In the genomic region with DNA sequence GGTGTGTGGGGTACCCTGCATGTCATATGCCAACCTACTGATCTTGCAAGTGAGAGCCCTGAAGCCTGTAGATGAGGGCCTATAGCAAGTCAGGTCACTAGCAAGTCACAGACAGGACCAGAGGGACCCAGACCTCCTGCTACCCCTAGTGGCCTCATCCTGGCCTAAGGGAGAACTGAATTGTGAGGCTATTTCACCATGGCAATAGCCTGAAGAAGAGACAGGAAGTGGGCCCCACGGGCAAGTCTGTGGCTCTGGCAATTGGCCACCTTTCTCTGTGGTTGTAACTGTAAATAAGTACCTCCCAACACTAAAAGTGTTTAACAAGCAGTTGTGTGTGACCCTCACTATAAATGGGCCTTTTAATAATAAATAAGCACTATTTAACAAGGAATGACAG, we compare ENCODE assay signal across 27 mouse cellular contexts. TPM values are rescaled to one million over a fixed set of nuclear protein-coding genes. Genes with fewer than 3 reads are reported as not detected.
DNase-seq lines count a peak whose midpoint lies in the region; ATAC-seq and TF ChIP-seq lines count a peak whose summit lies in the region.
"Had no signal": no experiment of that assay in that cellular context is flagged by ENCODE, and none has a peak within 500 bp of the region (broad histone marks: within the 10 kb centered on the region; RNA-seq: fewer than 3 reads in every experiment).

No protein-coding gene starts in this region.

- TF ChIP-seq CTCF in liver, postnatal 0 days (IDR thresholded peaks at IDR 0.05; ENCODE audit: low read depth): peak; percentile 29; the same call in 1 of the 2 replicates
- TF ChIP-seq CTCF in MEL (IDR thresholded peaks at IDR 0.05 in 2 of 3, conservative IDR thresholded peaks at IDR 0.05 in 1 of 3; ENCODE audit: control insufficient read depth in 1 of 3, insufficient read depth in 1 of 3, low read depth in 2 of 3, low read length in 3 of 3, poor library complexity in 1 of 3, severe bottlenecking in 1 of 3): no peak

- no peak overlapping the region for H3K9ac ChIP-seq in liver, postnatal 0 days (replicated peaks)
- no peak overlapping the region for H3K9ac ChIP-seq in liver, embryonic 11.5 days (ENCODE audit: low read depth, low read length)
- H3K9ac ChIP-seq in MEL (ENCODE audit: control insufficient read depth, low read depth, low read length, poor library complexity, severe bottlenecking): no peak overlapping the region
- H3K9ac ChIP-seq: embryonic facial prominence, embryonic 15.5 days; hindbrain, embryonic 15.5 days; midbrain, embryonic 15.5 days had no signal

- no peak for ATAC-seq in liver, postnatal 0 days
- ATAC-seq in liver, embryonic 11.5 days (replicated peaks; ENCODE audit: low FRiP score): no peak
- peak; percentile 91 for ATAC-seq in megakaryocyte, adult 5-6 weeks (ENCODE audit: poor library complexity, severe bottlenecking)
- ATAC-seq: forebrain, embryonic 14.5 days; midbrain, embryonic 15.5 days had no signal

- H3K4me2 ChIP-seq in liver, postnatal 0 days (ENCODE audit: low read depth, low read length): no peak overlapping the region
- H3K4me2 ChIP-seq in liver, embryonic 11.5 days: no peak overlapping the region
- H3K4me2 ChIP-seq: embryonic facial prominence, embryonic 15.5 days; hindbrain, embryonic 15.5 days; midbrain, embryonic 15.5 days had no signal

- no peaks in the 10 kb centered on the region for H3K79me2 ChIP-seq in MEL (ENCODE audit: control insufficient read depth, insufficient read depth, low read length, poor library complexity)

- no peaks in the 10 kb centered on the region for H3K9me3 ChIP-seq in liver, postnatal 0 days (ENCODE audit: low read length)
- H3K9me3 ChIP-seq in liver, embryonic 11.5 days (ENCODE audit: control insufficient read depth, low read length): no peaks in the 10 kb centered on the region
- no peaks in the 10 kb centered on the region for H3K9me3 ChIP-seq in MEL (replicated peaks; ENCODE audit: insufficient read depth, low read length)
- H3K9me3 ChIP-seq: embryonic facial prominence, embryonic 15.5 days; hindbrain, embryonic 15.5 days; limb, embryonic 10.5 days; midbrain, embryonic 15.5 days had no signal

- 28% methylated on average over 1 of the region's 1 CpGs for WGBS in liver, postnatal 0 days (ENCODE audit: insufficient replicate concordance)
- WGBS in liver, embryonic 11.5 days: 32% methylated on average over 1 of the region's 1 CpGs

- peaks cover 25% of the 10 kb centered on the region for H3K27me3 ChIP-seq in liver, postnatal 0 days (ENCODE audit: insufficient read depth, low read length)
- peaks cover 57% of the 10 kb centered on the region for H3K27me3 ChIP-seq in liver, embryonic 11.5 days (replicated peaks; ENCODE audit: control insufficient read depth, insufficient read depth, low read length)
- no peaks in the 10 kb centered on the region for H3K27me3 ChIP-seq in MEL (ENCODE audit: control insufficient read depth in 1 of 2, insufficient read depth in 2 of 2, low read length in 2 of 2)
- H3K27me3 ChIP-seq: midbrain, embryonic 15.5 days had no signal

- H3K4me1 ChIP-seq in liver, postnatal 0 days (ENCODE audit: insufficient read depth): no peaks in the 10 kb centered on the region
- no peaks in the 10 kb centered on the region for H3K4me1 ChIP-seq in liver, embryonic 11.5 days (replicated peaks; ENCODE audit: control insufficient read depth, insufficient read depth, low read length)
- H3K4me1 ChIP-seq in MEL (ENCODE audit: control insufficient read depth in 1 of 2, insufficient read depth in 2 of 2, low read length in 2 of 2): peaks cover 0 to 16% of the 10 kb centered on the region in 2 experiments; a peak in 2 of 4 replicates
- H3K4me1 ChIP-seq: embryonic facial prominence, embryonic 15.5 days had no signal

- no peak overlapping the region for H3K27ac ChIP-seq in liver, postnatal 0 days (ENCODE audit: low read depth)
- no peak overlapping the region for H3K27ac ChIP-seq in liver, embryonic 11.5 days (ENCODE audit: low read depth, low read length)
- H3K27ac ChIP-seq in MEL (ENCODE audit: control insufficient read depth, low read depth, low read length): peak overlapping the region; percentile 36
- H3K27ac ChIP-seq: embryonic facial prominence, embryonic 15.5 days; hindbrain, embryonic 15.5 days; kidney, postnatal 0 days; left cerebral cortex, adult 2 months; limb, embryonic 10.5 days; midbrain, embryonic 15.5 days had no signal

- no peak for TF ChIP-seq POLR2A in MEL (IDR thresholded peaks at IDR 0.05; ENCODE audit: control insufficient read depth in 1 of 2, insufficient read depth in 1 of 2, low read depth in 1 of 2, low read length in 2 of 2, poor library complexity in 1 of 2)

- TF ChIP-seq EP300 in liver, postnatal 0 days (IDR thresholded peaks at IDR 0.05; ENCODE audit: low read depth): no peak
- peak in 1 of 2 experiments; percentile 55; a peak in 2 of 4 replicates for TF ChIP-seq EP300 in MEL (IDR thresholded peaks at IDR 0.05; ENCODE audit: low read depth in 1 of 2, low read length in 2 of 2)

- no peak for TF ChIP-seq RAD21 in MEL (IDR thresholded peaks at IDR 0.05; ENCODE audit: low read depth, low read length)

- no peak for DNase-seq in liver, postnatal 0 days
- DNase-seq in liver, embryonic 11.5 days (ENCODE audit: low spot score): no peak
- peak; percentile 59 for DNase-seq in 3T3-L1 (ENCODE audit: low read depth, low spot score)
- peak; percentile 62 for DNase-seq in MEL (ENCODE audit: low read depth, low spot score)
- no peak for DNase-seq in adrenal gland, adult (ENCODE audit: inconsistent age in 2 of 2, low spot score in 1 of 2)
- DNase-seq in embryo, embryonic 11 days: no peak
- DNase-seq in gastrocnemius, adult 18-20 months (ENCODE audit: low spot score): no peak
- DNase-seq: adrenal gland, postnatal 25 days; cerebellum, adult 18-20 months; cerebellum, postnatal 25 days; gastrocnemius, postnatal 14 days; heart, adult 18-20 months; heart, postnatal 4 days; kidney, adult 2 months; layer of hippocampus, adult 9-11 months; liver; thymus, adult 2 months had no signal

- no peak overlapping the region for H3K4me3 ChIP-seq in liver, postnatal 0 days (ENCODE audit: low read depth, low read length)
- no peak overlapping the region for H3K4me3 ChIP-seq in liver, embryonic 11.5 days (ENCODE audit: low read depth, low read length)
- no peak overlapping the region for H3K4me3 ChIP-seq in MEL (ENCODE audit: control insufficient read depth in 1 of 2, insufficient read depth in 1 of 2, low read depth in 2 of 2, low read length in 2 of 2)
- H3K4me3 ChIP-seq: embryonic facial prominence, embryonic 15.5 days; hindbrain, embryonic 15.5 days; left cerebral cortex, adult 2 months; limb, embryonic 10.5 days; midbrain, embryonic 15.5 days; myocyte had no signal

- H3K36me3 ChIP-seq in liver, postnatal 0 days (replicated peaks; ENCODE audit: insufficient read depth, low read length): no peaks in the 10 kb centered on the region
- no peaks in the 10 kb centered on the region for H3K36me3 ChIP-seq in liver, embryonic 11.5 days (ENCODE audit: control insufficient read depth, insufficient read depth, low read length)
- H3K36me3 ChIP-seq in MEL (ENCODE audit: control insufficient read depth in 1 of 2, insufficient read depth in 2 of 2, low read length in 2 of 2): peaks cover 0 to 5% of the 10 kb centered on the region in 2 experiments; a peak in 2 of 4 replicates
- H3K36me3 ChIP-seq: embryonic facial prominence, embryonic 15.5 days; hindbrain, embryonic 15.5 days; limb, embryonic 10.5 days; midbrain, embryonic 15.5 days had no signal

TF ChIP-seq in MEL, 35 proteins besides CTCF, POLR2A, EP300 and RAD21 (continues in another document):
- TF ChIP-seq SIN3A (IDR thresholded peaks at IDR 0.05; ENCODE audit: low read length): no peak
- no peak for TF ChIP-seq ZC3H11A (IDR thresholded peaks at IDR 0.05; ENCODE audit: low read depth, low read length)
- no peak for TF ChIP-seq TCF12 (IDR thresholded peaks at IDR 0.05; ENCODE audit: low read depth, low read length)
- no peak for TF ChIP-seq ELF1 (IDR thresholded peaks at IDR 0.05; ENCODE audit: low read depth, low read length)
- TF ChIP-seq CHD1 (IDR thresholded peaks at IDR 0.05; ENCODE audit: low read depth, low read length): no peak
- no peak for TF ChIP-seq MAZ (IDR thresholded peaks at IDR 0.05; ENCODE audit: low read depth, low read length)
- no peak for TF ChIP-seq BHLHE40 (IDR thresholded peaks at IDR 0.05; ENCODE audit: borderline replicate concordance, low read depth, low read length)
- no peak for TF ChIP-seq MYC (IDR thresholded peaks at IDR 0.05; ENCODE audit: low read depth, low read length)
- no peak for TF ChIP-seq USF1 (IDR thresholded peaks at IDR 0.05; ENCODE audit: low read depth, low read length)
- TF ChIP-seq ZMIZ1 (IDR thresholded peaks at IDR 0.05; ENCODE audit: low read depth, low read length): no peak
- no peak for TF ChIP-seq ETS1 (IDR thresholded peaks at IDR 0.05; ENCODE audit: low read depth, low read length)
- TF ChIP-seq GABPA (IDR thresholded peaks at IDR 0.05; ENCODE audit: low read depth, low read length): no peak
- TF ChIP-seq GATA1 (IDR thresholded peaks at IDR 0.05; ENCODE audit: low read depth, low read length): no peak
- no peak for TF ChIP-seq JUND (IDR thresholded peaks at IDR 0.05; ENCODE audit: low read depth, low read length)
- no peak for TF ChIP-seq NELFE (IDR thresholded peaks at IDR 0.05; ENCODE audit: low read depth, low read length)
- TF ChIP-seq MYB (IDR thresholded peaks at IDR 0.05; ENCODE audit: low read depth, low read length): no peak
- no peak for TF ChIP-seq POLR2AphosphoS5 (IDR thresholded peaks at IDR 0.05; ENCODE audit: borderline replicate concordance, low read depth, low read length)

RNA-seq across cellular contexts. Expression of a gene that starts 16.2 kb away (rescaled TPM):
- polyA plus RNA-seq in liver, postnatal 0 days (2015; fragmentation: Nextera tagmentation; extraction: Ambion mirVana): not detected in 2 replicates
- polyA plus RNA-seq in liver, embryonic 11.5 days (2014; fragmentation: Nextera tagmentation; extraction: Ambion mirVana): 0.11 and 0.17 TPM in 2 replicates
- not detected in 2 replicates for total RNA-seq in MEL (2012; rRNA removed)
- polyA plus RNA-seq in MEL (2012; ENCODE audit: insufficient read depth in 1 of 2, insufficient read length in 2 of 2, low read depth in 1 of 2, low replicate concordance in 2 of 2, missing spikeins in 1 of 2): not detected
- 0.09 TPM in 1 of 2 replicates, not detected in the other for total RNA-seq in megakaryocyte, adult 5-6 weeks (2015)
- total RNA-seq in megakaryocyte, adult 5-6 weeks (2017): 0.07 TPM in 1 of 2 replicates, not detected in the other
- total RNA-seq in gastrocnemius, adult 18-20 months (2021): 1 to 10 TPM; 1.1 to 1.3 TPM
- polyA plus RNA-seq: liver, embryonic 16.5 days had no signal

RNA-seq across cellular contexts. Expression of a gene that starts 36.8 kb away (rescaled TPM):
- 29.3 and 30.5 TPM in 2 replicates for polyA plus RNA-seq in liver, postnatal 0 days (2015; fragmentation: Nextera tagmentation; extraction: Ambion mirVana)
- 53.0 and 64.4 TPM in 2 replicates for polyA plus RNA-seq in liver, embryonic 11.5 days (2014; fragmentation: Nextera tagmentation; extraction: Ambion mirVana)
- total RNA-seq in MEL (2012; rRNA removed): 57.9 and 64.9 TPM in 2 replicates
- 100 to 1,000 TPM in 1 of 2 experiments, not detected in 1; 121 TPM for polyA plus RNA-seq in MEL (2012; ENCODE audit: insufficient read depth in 1 of 2, insufficient read length in 2 of 2, low read depth in 1 of 2, low replicate concordance in 2 of 2, missing spikeins in 1 of 2)
- 57.2 and 57.5 TPM in 2 replicates for total RNA-seq in megakaryocyte, adult 5-6 weeks (2015)
- 52.8 and 71.8 TPM in 2 replicates for total RNA-seq in megakaryocyte, adult 5-6 weeks (2017)
- 10 to 100 TPM; 19.4 to 20.0 TPM for total RNA-seq in gastrocnemius, adult 18-20 months (2021)

Comparison
In these comparisons a context has a peak if more than half of its experiments do, and no peak if none do; other contexts are left out.
1. DNase-seq: peak in 3T3-L1 (single experiment) and MEL (single experiment); none in liver, postnatal 0 days (single experiment), liver, embryonic 11.5 days (single experiment), adrenal gland, adult (0 of 2), embryo, embryonic 11 days (single experiment) and gastrocnemius, adult 18-20 months (single experiment).